Mouse (Mus musculus): ENCODE results near the gene Camta1.

DNA sequence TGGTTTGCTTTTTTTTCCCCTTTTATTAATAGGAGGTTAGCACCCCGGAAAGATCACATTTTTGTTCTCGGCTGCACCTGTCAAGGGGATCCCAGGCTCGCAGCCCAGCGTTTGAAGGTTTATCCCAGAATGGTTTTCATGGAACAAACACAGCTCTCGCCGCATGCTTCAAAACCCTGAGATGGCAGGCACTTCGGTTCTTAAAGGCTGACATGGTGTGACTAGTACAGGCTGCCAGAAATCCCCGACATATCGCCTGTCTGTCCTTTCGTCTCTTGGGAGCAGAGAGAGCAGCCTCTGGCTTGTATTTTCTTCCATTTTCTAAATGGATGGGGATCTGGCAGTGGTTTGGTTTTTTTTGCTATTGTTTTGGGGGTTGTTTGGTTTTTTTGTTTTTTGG, 205.2 kb downstream of the Camta1 start:
- no peak for TF ChIP-seq CTCF (IDR thresholded peaks at IDR 0.05; ENCODE audit: low read depth)
- TF ChIP-seq EP300 (optimal IDR thresholded peaks at IDR 0.05): no peak

Measured in stomach, postnatal 0 days (tissue).